Comparison of ENCODE assay signal across 16 mouse cellular contexts in the genomic region with DNA sequence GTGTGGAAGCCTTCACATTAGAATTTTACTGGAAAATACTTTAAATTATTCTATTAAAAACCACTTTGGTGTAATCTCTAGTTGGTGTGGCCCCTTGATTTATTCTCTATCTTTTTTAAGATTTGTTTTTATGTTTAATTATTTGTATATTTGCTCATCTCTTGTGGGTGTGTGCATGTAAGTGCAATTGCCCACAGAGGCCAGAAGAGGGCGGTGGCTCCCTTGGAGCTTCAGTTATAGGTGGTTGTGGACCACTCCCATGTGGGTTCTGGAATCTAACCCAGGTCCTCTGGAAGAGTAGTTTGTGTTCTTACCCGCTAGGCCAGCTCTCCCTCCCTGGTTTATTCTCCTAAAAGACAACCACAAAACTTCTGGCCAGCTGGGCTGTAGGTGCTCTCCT. TPM values are rescaled to one million over a fixed set of nuclear protein-coding genes. Genes with fewer than 3 reads are reported as not detected.
A peak's percentile ranks its signal among the peaks of the same experiment; 100 is the strongest.
DNase-seq lines count a peak whose midpoint lies in the region; ATAC-seq and TF ChIP-seq lines count a peak whose summit lies in the region.
"Had no signal": no experiment of that assay in that cellular context is flagged by ENCODE, and none has a peak within 500 bp of the region (broad histone marks: within the 10 kb centered on the region; RNA-seq: fewer than 3 reads in every experiment).

No protein-coding gene starts in this region.

- no peak overlapping the region for H3K4me3 ChIP-seq in kidney, adult 2 months (ENCODE audit: insufficient read depth, low read depth, low read length)
- H3K4me3 ChIP-seq in kidney, embryonic 16.5 days (ENCODE audit: low read length) = no peak overlapping the region
- no peak overlapping the region for H3K4me3 ChIP-seq in midbrain, postnatal 0 days (ENCODE audit: low read depth, low read length)
- no peak overlapping the region for H3K4me3 ChIP-seq in midbrain, embryonic 16.5 days (ENCODE audit: low read depth, low read length)
- H3K4me3 ChIP-seq in stomach, postnatal 0 days (ENCODE audit: low read depth, low read length) = no peak overlapping the region
- H3K4me3 ChIP-seq: heart, embryonic 15.5 days; midbrain, embryonic 15.5 days; neural tube, embryonic 15.5 days had no signal

- TF ChIP-seq EP300 in stomach, postnatal 0 days (optimal IDR thresholded peaks at IDR 0.05) = no peak

- DNase-seq in CD4-positive, CD25-positive, alpha-beta regulatory T cell, adult 2 months (ENCODE audit: low read depth, low spot score) = peak; percentile 20
- DNase-seq in kidney, adult 2 months = no peak
- DNase-seq in midbrain, postnatal 0 days (ENCODE audit: low spot score) = no peak
- no peak for DNase-seq in stomach, postnatal 0 days (ENCODE audit: low spot score)
- DNase-seq in right cerebral cortex, postnatal 14 days = no peak
- DNase-seq: adrenal gland, adult 8-10 months; lung, postnatal 14 days; right cerebral cortex, adult 18-20 months had no signal

- ATAC-seq in CD4-positive, CD25-positive, alpha-beta regulatory T cell, adult 4 months = no peak
- ATAC-seq in kidney, embryonic 16.5 days (ENCODE audit: low FRiP score, low TSS enrichment) = no peak
- ATAC-seq in midbrain, postnatal 0 days (ENCODE audit: low FRiP score) = no peak
- ATAC-seq in midbrain, embryonic 16.5 days = no peak
- no peak for ATAC-seq in stomach, postnatal 0 days (ENCODE audit: low FRiP score, low TSS enrichment)
- ATAC-seq: hindbrain, embryonic 16.5 days; midbrain, embryonic 15.5 days had no signal

- H3K9ac ChIP-seq in kidney, embryonic 16.5 days (replicated peaks; ENCODE audit: low read length) = no peak overlapping the region
- no peak overlapping the region for H3K9ac ChIP-seq in midbrain, postnatal 0 days (replicated peaks; ENCODE audit: low read length, poor library complexity, severe bottlenecking)
- H3K9ac ChIP-seq in midbrain, embryonic 16.5 days (ENCODE audit: low read depth, low read length) = no peak overlapping the region
- H3K9ac ChIP-seq in stomach, postnatal 0 days (ENCODE audit: low read length) = no peak overlapping the region
- H3K9ac ChIP-seq: heart, embryonic 15.5 days; midbrain, embryonic 15.5 days; neural tube, embryonic 15.5 days had no signal

- no peak overlapping the region for H3K4me2 ChIP-seq in kidney, embryonic 16.5 days (replicated peaks; ENCODE audit: low read depth, low read length)
- H3K4me2 ChIP-seq in midbrain, postnatal 0 days (ENCODE audit: low read depth, low read length, poor library complexity, severe bottlenecking) = no peak overlapping the region
- H3K4me2 ChIP-seq in midbrain, embryonic 16.5 days (ENCODE audit: low read length) = no peak overlapping the region
- H3K4me2 ChIP-seq in stomach, postnatal 0 days (replicated peaks; ENCODE audit: low read depth) = no peak overlapping the region
- H3K4me2 ChIP-seq: heart, embryonic 15.5 days; midbrain, embryonic 15.5 days had no signal

- no peaks in the 10 kb centered on the region for H3K36me3 ChIP-seq in kidney, adult 2 months (ENCODE audit: control insufficient read depth, insufficient read depth, low read length)
- H3K36me3 ChIP-seq in kidney, embryonic 16.5 days (ENCODE audit: insufficient read depth, low read length) = no peaks in the 10 kb centered on the region
- no peaks in the 10 kb centered on the region for H3K36me3 ChIP-seq in midbrain, postnatal 0 days (ENCODE audit: insufficient read depth, low read length)
- H3K36me3 ChIP-seq in midbrain, embryonic 16.5 days (ENCODE audit: control insufficient read depth, insufficient read depth, low read length) = no peaks in the 10 kb centered on the region
- H3K36me3 ChIP-seq in stomach, postnatal 0 days (ENCODE audit: control insufficient read depth, insufficient read depth, low read length) = no peaks in the 10 kb centered on the region
- H3K36me3 ChIP-seq: heart, embryonic 15.5 days; midbrain, embryonic 15.5 days; neural tube, embryonic 15.5 days had no signal

- TF ChIP-seq CTCF in kidney, adult 2 months (conservative IDR thresholded peaks at IDR 0.05; ENCODE audit: insufficient read depth, insufficient read length, low read depth, low read length) = 0 out of 2 replicates have a peak, but pooled peaks have one; percentile 26
- peak; percentile 35 for TF ChIP-seq CTCF in midbrain, postnatal 0 days (IDR thresholded peaks at IDR 0.05)
- TF ChIP-seq CTCF in stomach, postnatal 0 days (IDR thresholded peaks at IDR 0.05; ENCODE audit: low read depth) = peak; percentile 45

- 96% methylated on average over 2 of the region's 2 CpGs for WGBS in kidney, adult 2 months
- 90% methylated on average over 2 of the region's 2 CpGs for WGBS in kidney, embryonic 16.5 days
- 97% methylated on average over 2 of the region's 2 CpGs for WGBS in midbrain, postnatal 0 days
- WGBS in midbrain, embryonic 16.5 days = 83% methylated on average over 2 of the region's 2 CpGs
- WGBS in stomach, postnatal 0 days = 83% methylated on average over 2 of the region's 2 CpGs

- no peak overlapping the region for H3K27ac ChIP-seq in kidney, adult 2 months (ENCODE audit: insufficient read depth, low read depth, low read length)
- no peak overlapping the region for H3K27ac ChIP-seq in kidney, embryonic 16.5 days (ENCODE audit: low read length)
- no peak overlapping the region for H3K27ac ChIP-seq in midbrain, postnatal 0 days (ENCODE audit: low read depth, low read length)
- no peak overlapping the region for H3K27ac ChIP-seq in midbrain, embryonic 16.5 days (ENCODE audit: low read length)
- H3K27ac ChIP-seq in stomach, postnatal 0 days (replicated peaks) = no peak overlapping the region
- H3K27ac ChIP-seq: heart, embryonic 15.5 days had no signal

- H3K4me1 ChIP-seq in kidney, adult 2 months (ENCODE audit: control insufficient read depth, insufficient read depth, low read length) = peaks cover 16% of the 10 kb centered on the region
- peaks cover 36% of the 10 kb centered on the region for H3K4me1 ChIP-seq in kidney, embryonic 16.5 days (ENCODE audit: insufficient read depth, low read length)
- 0 out of 2 replicates have a peak, but pooled peaks cover 7% of the 10 kb centered on the region for H3K4me1 ChIP-seq in midbrain, postnatal 0 days (ENCODE audit: insufficient read depth, low read length)
- peaks cover 20% of the 10 kb centered on the region for H3K4me1 ChIP-seq in midbrain, embryonic 16.5 days (ENCODE audit: control insufficient read depth, insufficient read depth, low read length)
- H3K4me1 ChIP-seq in stomach, postnatal 0 days (replicated peaks; ENCODE audit: control insufficient read depth, insufficient read depth) = peaks cover 2% of the 10 kb centered on the region; the same call in 1 of the 2 replicates

- H3K27me3 ChIP-seq in kidney, adult 2 months (replicated peaks; ENCODE audit: control insufficient read depth, insufficient read depth, low read length) = no peaks in the 10 kb centered on the region
- no peaks in the 10 kb centered on the region for H3K27me3 ChIP-seq in kidney, embryonic 16.5 days (ENCODE audit: insufficient read depth, low read length)
- no peaks in the 10 kb centered on the region for H3K27me3 ChIP-seq in midbrain, postnatal 0 days (ENCODE audit: insufficient read depth, low read length)
- H3K27me3 ChIP-seq in midbrain, embryonic 16.5 days (ENCODE audit: control insufficient read depth, insufficient read depth, low read depth, low read length) = no peaks in the 10 kb centered on the region
- no peaks in the 10 kb centered on the region for H3K27me3 ChIP-seq in stomach, postnatal 0 days (ENCODE audit: control insufficient read depth, insufficient read depth, low read length)
- H3K27me3 ChIP-seq: heart, embryonic 15.5 days; midbrain, embryonic 15.5 days; neural tube, embryonic 15.5 days had no signal

- no peak for TF ChIP-seq POLR2A in kidney, adult 2 months (IDR thresholded peaks at IDR 0.05; ENCODE audit: low read depth, low read length)

- H3K9me3 ChIP-seq in kidney, embryonic 16.5 days (ENCODE audit: low read length) = peaks cover 3% of the 10 kb centered on the region; the same call in 1 of the 2 replicates
- H3K9me3 ChIP-seq in midbrain, postnatal 0 days (ENCODE audit: low read length) = no peaks in the 10 kb centered on the region
- H3K9me3 ChIP-seq in midbrain, embryonic 16.5 days (replicated peaks; ENCODE audit: control insufficient read depth, low read length, poor library complexity, severe bottlenecking) = no peaks in the 10 kb centered on the region
- no peaks in the 10 kb centered on the region for H3K9me3 ChIP-seq in stomach, postnatal 0 days (ENCODE audit: control insufficient read depth, low read length)
- H3K9me3 ChIP-seq: heart, embryonic 15.5 days; midbrain, embryonic 15.5 days; neural tube, embryonic 15.5 days had no signal

RNA-seq across cellular contexts. Expression of gene Smad5, which starts 3.4 kb away (rescaled TPM):
- 10 to 100 TPM; 10.3 to 10.7 TPM for polyA plus RNA-seq in CD4-positive, CD25-positive, alpha-beta regulatory T cell, adult 4 months (2017; shearing (Covaris generic))
- 21.1 and 31.4 TPM in 2 replicates for polyA plus RNA-seq in kidney, adult 2 months (2012; rRNA removed)
- polyA plus RNA-seq in kidney, embryonic 16.5 days (2015; fragmentation: Nextera tagmentation; extraction: Ambion mirVana) = 35.6 and 37.0 TPM in 2 replicates
- 37.4 and 40.6 TPM in 2 replicates for total RNA-seq in midbrain, postnatal 0 days (2014; rRNA removed)
- 10.7 and 14.8 TPM in 2 replicates for polyA plus RNA-seq in midbrain, postnatal 0 days (2015; fragmentation: Nextera tagmentation; extraction: Ambion mirVana)
- 17.1 and 18.7 TPM in 2 replicates for polyA plus RNA-seq in midbrain, embryonic 16.5 days (2015; fragmentation: Nextera tagmentation; extraction: Ambion mirVana)
- polyA plus RNA-seq in stomach, postnatal 0 days (2015; fragmentation: Nextera tagmentation; extraction: Ambion mirVana) = 9.4 and 10.3 TPM in 2 replicates

RNA-seq across cellular contexts. Expression of gene Gm45623, which starts 54.3 kb away (rescaled TPM):
- not detected for polyA plus RNA-seq in CD4-positive, CD25-positive, alpha-beta regulatory T cell, adult 4 months (2017; shearing (Covaris generic))
- polyA plus RNA-seq in kidney, adult 2 months (2012; rRNA removed) = 0.06 and 0.08 TPM in 2 replicates
- polyA plus RNA-seq in kidney, embryonic 16.5 days (2015; fragmentation: Nextera tagmentation; extraction: Ambion mirVana) = 0.25 TPM in 1 of 2 replicates, not detected in the other
- total RNA-seq in midbrain, postnatal 0 days (2014; rRNA removed) = 7.9 and 11.3 TPM in 2 replicates
- polyA plus RNA-seq in midbrain, postnatal 0 days (2015; fragmentation: Nextera tagmentation; extraction: Ambion mirVana) = 2.0 and 2.2 TPM in 2 replicates
- polyA plus RNA-seq in midbrain, embryonic 16.5 days (2015; fragmentation: Nextera tagmentation; extraction: Ambion mirVana) = 3.0 and 4.5 TPM in 2 replicates
- polyA plus RNA-seq in stomach, postnatal 0 days (2015; fragmentation: Nextera tagmentation; extraction: Ambion mirVana) = 0.97 and 1.5 TPM in 2 replicates
- total RNA-seq: adrenal gland, adult 8-10 months; gastrocnemius, postnatal 4 days had no signal
- polyA plus RNA-seq: heart, embryonic 15.5 days had no signal
